Mouse (Mus musculus) limb, embryonic 12.5 days (tissue): ENCODE measurements around the gene Zfp239. TPM values are rescaled to one million over a fixed set of nuclear protein-coding genes. Genes with fewer than 3 reads are reported as not detected.

ENCODE experiments used
- ATAC-seq: fragments of 200-750 bp; cut with Nextera tagmentation; 2 replicates; pipeline ENCODE4 v1.8.0; 2017; ENCODE audit warnings: low read depth, moderate TSS enrichment; ENCODE audit not compliant: insufficient number of reproducible peaks, insufficient read depth, low FRiP score, low TSS enrichment
- H3K27ac ChIP-seq: fragments of 300-500 bp; sonication (generic); 2 replicates; pipeline ENCODE4 v1.5.1; 2016; ENCODE audit warnings: mild to moderate bottlenecking, moderate library complexity
- H3K27me3 ChIP-seq: fragments of 300-500 bp; sonication (generic); 2 replicates; pipeline ENCODE4 v1.6.1; 2016; ENCODE audit warnings: mild to moderate bottlenecking, moderate library complexity
- H3K36me3 ChIP-seq: fragments of 300-500 bp; sonication (generic); 2 replicates; pipeline ENCODE4 v1.6.1; 2016; ENCODE audit warnings: mild to moderate bottlenecking, moderate library complexity
- H3K4me1 ChIP-seq: fragments of 300-500 bp; sonication (generic); replicated peaks from 2 replicates; pipeline ENCODE4 v1.6.1; 2016
- H3K4me2 ChIP-seq: fragments of 300-500 bp; sonication (generic); 2 replicates; pipeline ENCODE4 v1.6.1; 2016; ENCODE audit warnings: mild to moderate bottlenecking, moderate library complexity
- H3K4me3 ChIP-seq: fragments of 300-500 bp; sonication (generic); replicated peaks from 2 replicates; pipeline ENCODE4 v1.5.1; 2016; ENCODE audit warnings: mild to moderate bottlenecking
- H3K9ac ChIP-seq: fragments of 300-500 bp; sonication (generic); replicated peaks from 2 replicates; pipeline ENCODE4 v1.6.1; 2016; ENCODE audit warnings: mild to moderate bottlenecking, moderate library complexity
- H3K9me3 ChIP-seq: fragments of 300-500 bp; sonication (generic); 2 replicates; pipeline ENCODE4 v1.6.1; 2016; ENCODE audit warnings: mild to moderate bottlenecking, moderate library complexity
- WGBS: fragments of 180-500 bp; shearing (Covaris S2); methylation state at CpG from one replicate; pipeline ENCODE4 v1.1.7; 2016; 5-methylcytosine and 5-hydroxymethylcytosine counted together
- polyA plus RNA-seq: library from polyadenylated mRNA; unstranded; fragments of >200 nt; fragmentation: Nextera tagmentation; extraction: Ambion mirVana; gene quantifications from 2 replicates; pipeline ENCODE4 v1.2.1, GENCODE M21; 2016

The Zfp239 gene
- polyA plus RNA-seq, 1 experiment from 2014 or later = 16.1 TPM

DNA sequence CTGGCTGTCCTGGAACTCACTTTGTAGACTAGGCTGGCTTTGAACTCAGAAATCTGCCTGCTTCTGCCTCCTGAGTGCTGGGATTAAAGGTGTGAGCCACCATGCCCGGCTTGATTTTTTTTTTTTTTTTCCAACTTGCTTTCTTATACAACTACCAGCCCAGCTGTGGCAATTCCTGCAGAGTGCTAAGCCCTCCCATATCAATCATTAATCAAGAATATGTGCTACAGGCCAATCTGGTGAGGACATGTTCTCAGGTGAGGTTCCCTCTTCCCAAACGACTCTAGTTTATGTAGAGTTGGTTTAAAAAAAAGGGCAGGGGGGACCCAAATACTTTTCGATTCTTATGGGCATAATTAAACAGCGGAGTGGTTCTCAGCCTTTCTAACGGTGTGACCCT, 35.9 kb downstream of the Zfp239 start:
- Histone ChIP-seq H3K4me1 (no peaks in the 10 kb centered on the region), H3K4me2 (no peak overlapping the region), H3K9me3 (no peaks in the 10 kb centered on the region), H3K27ac (no peak overlapping the region), H3K4me3 (no peak overlapping the region), H3K27me3 (no peaks in the 10 kb centered on the region), H3K9ac (no peak overlapping the region), H3K36me3 (no peaks in the 10 kb centered on the region)
- 64% methylated on average over 5 of the region's 5 CpGs for WGBS
- no peak for ATAC-seq

GRCm38 (mm10) chr6:117900126-117901080, 38.5 kb downstream of the Zfp239 start, which contains the start of gene Hnrnpf:
TSS of gene Hnrnpf (plus strand) at chr6:117900324.
- no peak for ATAC-seq
- WGBS = 79% methylated on average over 17 of the region's 17 CpGs
- Histone ChIP-seq H3K4me1 (peaks cover 3% of the 10 kb centered on the region), H3K27me3 (no peaks in the 10 kb centered on the region), H3K27ac (no peak within 1 kb of the TSS), H3K9ac (no peak within 1 kb of the TSS), H3K9me3 (no peaks in the 10 kb centered on the region), H3K4me3 (no peak within 1 kb of the TSS), H3K36me3 (no peaks in the 10 kb centered on the region), H3K4me2 (no peak within 1 kb of the TSS)

- Histone ChIP-seq H3K4me1 (peaks cover 6% of the 10 kb centered on the region), H3K9me3 (no peaks in the 10 kb centered on the region), H3K27me3 (no peaks in the 10 kb centered on the region), H3K36me3 (no peaks in the 10 kb centered on the region), H3K4me2 (no peak overlapping the region), H3K9ac (no peak overlapping the region), H3K4me3 (no peak overlapping the region), H3K27ac (no peak overlapping the region)
- ATAC-seq = no peak
- WGBS = 75% methylated on average over 9 of the region's 9 CpGs
Observed at GRCm38 (mm10) chr6:117901510-117902402, 39.9 kb downstream of the Zfp239 start.

DNA sequence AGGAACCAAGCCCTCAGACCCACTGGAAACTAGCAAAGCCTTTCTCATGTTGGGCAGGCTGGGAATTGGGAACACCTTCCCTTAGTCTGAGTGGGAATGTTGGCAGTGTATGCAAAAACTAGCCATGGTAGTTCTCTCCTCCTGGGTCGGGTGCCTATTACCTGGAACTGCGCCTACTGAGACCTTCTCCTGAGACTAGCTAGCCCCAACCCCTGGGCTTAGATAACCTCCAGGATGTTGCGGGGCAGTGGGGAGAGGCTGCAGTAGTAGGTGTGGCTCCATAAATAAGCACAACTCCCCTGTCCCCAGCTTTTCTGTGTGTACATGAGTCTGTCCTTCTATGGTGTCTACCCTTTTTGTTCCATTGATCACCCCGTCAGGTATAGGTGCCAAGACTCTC, 40.7 kb downstream of the Zfp239 start:
- Histone ChIP-seq H3K4me1 (peaks cover 6% of the 10 kb centered on the region), H3K9me3 (no peaks in the 10 kb centered on the region), H3K27ac (no peak overlapping the region), H3K27me3 (no peaks in the 10 kb centered on the region), H3K36me3 (no peaks in the 10 kb centered on the region), H3K4me2 (no peak overlapping the region), H3K4me3 (no peak overlapping the region), H3K9ac (no peak overlapping the region)
- no peak for ATAC-seq
- 83% methylated on average over 4 of the region's 4 CpGs for WGBS

- H3K27ac ChIP-seq = no peak overlapping the region
- 78% methylated on average over 3 of the region's 3 CpGs for WGBS
- ATAC-seq = no peak
- H3K4me2 ChIP-seq = no peak overlapping the region
- H3K9ac ChIP-seq = no peak overlapping the region
- H3K27me3 ChIP-seq = no peaks in the 10 kb centered on the region
- no peak overlapping the region for H3K4me3 ChIP-seq
- H3K4me1 ChIP-seq = peaks cover 13% of the 10 kb centered on the region
- H3K36me3 ChIP-seq = no peaks in the 10 kb centered on the region
- no peaks in the 10 kb centered on the region for H3K9me3 ChIP-seq
Observed at GRCm38 (mm10) chr6:117903836-117904235, 41.9 kb downstream of the Zfp239 start.

DNA sequence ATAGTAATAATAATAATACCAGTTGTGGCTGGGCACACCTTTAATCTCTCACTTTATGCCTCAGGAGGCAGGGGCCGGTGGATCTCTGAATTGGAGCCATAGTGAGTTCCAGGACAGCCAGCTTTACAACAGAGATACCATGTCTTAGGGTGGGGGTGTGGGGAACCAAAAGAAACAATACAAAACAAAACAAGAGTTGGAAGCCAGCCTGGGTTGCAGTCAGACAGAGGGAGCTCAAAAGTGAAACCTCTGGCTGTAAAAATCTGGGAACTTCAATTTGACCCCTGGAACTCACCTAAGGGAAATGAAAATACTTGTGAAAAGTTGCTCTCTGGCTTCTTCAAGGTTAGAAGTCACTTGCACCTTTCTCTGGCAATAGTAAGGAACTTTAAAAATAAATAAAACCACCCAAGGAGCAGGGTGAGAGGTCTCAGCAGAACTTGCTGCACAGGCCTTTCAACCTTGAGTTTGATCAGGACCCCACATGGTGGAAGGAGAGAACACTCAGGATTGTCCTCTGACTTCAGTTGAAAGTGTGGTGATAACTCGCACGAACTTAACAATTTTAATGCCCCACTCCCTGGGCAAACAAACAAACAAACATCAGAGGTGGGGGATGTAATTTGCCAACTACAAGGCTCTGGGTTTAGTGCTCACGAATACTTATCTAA, 43.5 kb downstream of the Zfp239 start:
- 23% methylated on average over 4 of the region's 4 CpGs for WGBS
- H3K9ac ChIP-seq = no peak overlapping the region; the same call in 1 of the 2 replicates
- peak overlapping the region; percentile 57 for H3K4me2 ChIP-seq
- no peaks in the 10 kb centered on the region for H3K27me3 ChIP-seq
- H3K9me3 ChIP-seq = no peaks in the 10 kb centered on the region
- H3K27ac ChIP-seq = peak overlapping the region; percentile 84
- H3K36me3 ChIP-seq = no peaks in the 10 kb centered on the region
- H3K4me3 ChIP-seq = peak overlapping the region; percentile 99
- no peak for ATAC-seq
- peaks cover 24% of the 10 kb centered on the region for H3K4me1 ChIP-seq

DNA sequence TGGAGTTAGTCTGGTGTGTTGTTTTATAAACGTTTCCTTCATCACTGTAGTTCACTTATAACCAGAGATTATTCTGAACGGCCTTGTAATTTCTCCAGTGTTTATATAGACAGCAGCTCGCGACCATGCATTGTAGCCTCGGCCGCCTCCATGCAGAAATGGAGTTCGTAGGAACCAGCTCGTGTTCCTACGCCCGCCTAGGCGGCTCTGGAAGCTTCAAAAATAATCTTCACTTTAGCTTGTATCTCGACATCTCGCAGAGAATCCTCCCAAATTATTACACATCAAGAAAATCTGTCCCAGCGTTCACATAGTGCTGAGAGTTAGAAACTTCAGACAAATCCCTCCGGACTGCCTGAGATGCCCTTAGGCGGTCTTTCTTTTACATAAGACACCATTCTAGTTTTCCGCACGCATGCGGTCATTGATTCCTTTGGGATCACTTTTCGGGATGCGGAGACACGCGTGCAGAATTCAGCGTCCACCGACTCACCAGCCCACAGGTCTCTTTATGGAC, 44.2 kb downstream of the Zfp239 start:
- no peaks in the 10 kb centered on the region for H3K27me3 ChIP-seq
- H3K4me2 ChIP-seq = peak overlapping the region; percentile 57
- H3K27ac ChIP-seq = peak overlapping the region; percentile 84
- no peak for ATAC-seq
- H3K9me3 ChIP-seq = no peaks in the 10 kb centered on the region
- peaks cover 24% of the 10 kb centered on the region for H3K4me1 ChIP-seq
- H3K36me3 ChIP-seq = no peaks in the 10 kb centered on the region
- peak overlapping the region; percentile 63 for H3K9ac ChIP-seq
- under 1% methylated on average over 25 of the region's 25 CpGs for WGBS
- H3K4me3 ChIP-seq = peak overlapping the region; percentile 99

GRCm38 (mm10) chr6:117906590-117907271, 44.8 kb downstream of the Zfp239 start:
- no peaks in the 10 kb centered on the region for H3K36me3 ChIP-seq
- peak overlapping the region; percentile 82 for H3K4me2 ChIP-seq
- H3K9ac ChIP-seq = peak overlapping the region; percentile 95
- peak overlapping the region; percentile 95 for H3K27ac ChIP-seq
- peak; percentile 94 for ATAC-seq
- H3K27me3 ChIP-seq = no peaks in the 10 kb centered on the region
- peak overlapping the region; percentile 99 for H3K4me3 ChIP-seq
- WGBS = under 1% methylated on average over 66 of the region's 68 CpGs
- H3K9me3 ChIP-seq = no peaks in the 10 kb centered on the region
- peaks cover 24% of the 10 kb centered on the region for H3K4me1 ChIP-seq

DNA sequence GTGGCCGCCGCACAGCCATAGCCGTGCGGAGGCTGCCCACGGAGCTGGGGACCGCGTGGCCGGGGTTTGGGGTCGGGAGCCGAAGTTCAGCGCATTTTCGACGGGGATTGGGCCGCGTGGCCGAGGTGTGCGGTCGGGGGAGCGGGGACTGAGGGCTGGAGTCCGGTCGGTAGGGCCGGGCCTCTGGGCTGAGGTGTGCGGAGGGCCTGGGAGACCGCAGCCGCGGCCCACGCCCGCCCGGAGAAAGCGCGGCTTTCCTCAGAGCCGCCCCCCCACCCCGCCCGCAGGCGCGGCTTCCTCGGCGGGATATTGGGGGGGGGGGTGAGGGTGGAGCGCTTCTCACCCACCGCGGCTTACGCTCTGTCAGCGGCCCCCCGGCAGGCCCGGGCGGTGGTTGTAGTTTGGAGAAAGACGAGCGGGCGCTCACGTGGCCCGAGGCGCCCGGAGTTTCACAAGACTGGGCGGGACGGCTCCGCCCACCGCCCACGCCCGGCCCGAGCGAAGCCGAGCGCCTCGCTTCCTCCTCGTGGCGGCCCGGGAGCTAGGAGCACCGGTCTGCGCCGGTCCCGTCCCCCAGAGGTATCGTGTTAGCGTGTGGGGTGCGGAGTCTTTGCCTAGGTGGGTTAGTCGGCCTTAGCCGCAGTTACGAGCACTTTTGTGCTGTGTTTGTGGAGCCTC, 45.5 kb downstream of the Zfp239 start:
- Histone ChIP-seq H3K27ac (peak overlapping the region; percentile 95), H3K4me1 (peaks cover 24% of the 10 kb centered on the region), H3K4me3 (peak overlapping the region; percentile 99), H3K27me3 (no peaks in the 10 kb centered on the region), H3K36me3 (no peaks in the 10 kb centered on the region), H3K4me2 (peak overlapping the region; percentile 82), H3K9me3 (no peaks in the 10 kb centered on the region), H3K9ac (peak overlapping the region; percentile 95)
- WGBS = under 1% methylated on average over 75 of the region's 77 CpGs
- peak; percentile 63 for ATAC-seq

GRCm38 (mm10) chr6:117907979-117908355, 46.1 kb downstream of the Zfp239 start:
- no peaks in the 10 kb centered on the region for H3K36me3 ChIP-seq
- under 1% methylated on average over 26 of the region's 26 CpGs for WGBS
- no peaks in the 10 kb centered on the region for H3K27me3 ChIP-seq
- peaks cover 24% of the 10 kb centered on the region for H3K4me1 ChIP-seq
- ATAC-seq = no peak
- peak overlapping the region; percentile 95 for H3K27ac ChIP-seq
- no peaks in the 10 kb centered on the region for H3K9me3 ChIP-seq
- H3K9ac ChIP-seq = peak overlapping the region; percentile 95
- H3K4me2 ChIP-seq = peak overlapping the region; percentile 82
- peak overlapping the region; percentile 99 for H3K4me3 ChIP-seq
